Mouse (Mus musculus) CH12.LX (cell line): ENCODE measurements at regions not wholly inside any gene's neighbourhood (a gene's known extent, or its start where the extent isn't known, plus 50 kb on each side); places are given as distances from the start of the nearest gene placed in this dataset.

ENCODE experiments used
- CHD2 ChIP-seq: IDR thresholded peaks from 2 replicates; pipeline ENCODE4 v1.6.1; 2011; ENCODE audit warnings: low read length, improper control_type of control experiment
- CTCF ChIP-seq, 2 experiments: IDR thresholded peaks in 1 of 2; conservative IDR thresholded peaks in 1 of 2; 2 replicates each; pipeline ENCODE4 v1.5.1; 2011 to 2012; ENCODE audit warnings: low read depth in 2 of 2, low read length in 2 of 2, improper control_type of control experiment in 1 of 2, inconsistent platforms in 1 of 2, mild to moderate bottlenecking in 1 of 2, moderate library complexity in 1 of 2
- NELFE ChIP-seq: IDR thresholded peaks from 2 replicates; pipeline ENCODE4 v1.6.1; 2011; ENCODE audit warnings: low read depth, low read length, improper control_type of control experiment
- POLR2A ChIP-seq: IDR thresholded peaks from 2 replicates; pipeline ENCODE4 v1.6.1; 2011; ENCODE audit warnings: low read depth, mild to moderate bottlenecking, improper control_type of control experiment, low read length
- ZKSCAN1 ChIP-seq: IDR thresholded peaks from 2 replicates; pipeline ENCODE4 v1.6.1; 2012; ENCODE audit warnings: low read depth, inconsistent platforms, low read length, improper control_type of control experiment, borderline replicate concordance

DNA sequence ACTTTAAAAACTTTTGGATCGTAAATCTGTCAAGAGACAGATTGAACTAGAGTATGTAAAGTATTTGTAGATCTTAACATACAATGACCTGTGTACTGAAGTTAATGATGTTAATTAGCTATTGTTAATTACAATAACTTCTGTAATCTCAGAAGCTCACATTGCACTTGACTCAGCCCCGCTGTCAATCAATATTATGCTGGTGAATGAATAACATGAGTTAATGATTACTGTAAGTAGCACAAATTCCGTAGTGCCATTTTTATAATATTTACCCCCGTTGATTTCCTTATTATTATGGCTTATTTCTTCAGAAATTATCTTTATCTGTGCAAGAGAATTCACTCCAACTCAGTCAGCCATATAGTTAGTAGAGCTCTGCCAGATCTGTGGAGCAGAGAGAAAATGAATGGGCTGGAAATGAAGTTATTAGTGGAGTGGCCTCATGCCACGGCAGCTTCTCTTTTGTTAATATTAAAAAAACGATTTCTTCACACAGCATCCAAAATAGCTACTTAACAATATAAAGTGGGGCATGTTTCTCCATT, 132.5 kb downstream of the Gm11146 start:
- TF ChIP-seq CTCF (conservative IDR thresholded peaks at IDR 0.05 in 1 of 2, IDR thresholded peaks at IDR 0.05 in 1 of 2; ENCODE audit: low read depth in 2 of 2, low read length in 2 of 2) (no peak), ZKSCAN1 (no peak), CHD2 (no peak), NELFE (no peak), POLR2A (no peak)
